Mouse (Mus musculus) kidney, adult 10 weeks (tissue): ENCODE measurements around the gene F2rl1. TPM values are rescaled to one million over a fixed set of nuclear protein-coding genes. Genes with fewer than 3 reads are reported as not detected.

Experiments
- polyA plus RNA-seq: library from polyadenylated mRNA; stranded (reverse); fragments of 350-450 nt; fragmentation: Illumina TruSeq; extraction: RNeasy Lipid Tissue Mini Kit (QIAGEN cat#74804); gene quantifications from one replicate; pipeline ENCODE4 v1.2.3, GENCODE M21; 2014; ENCODE audit warnings: low read depth, low replicate concordance

Gene F2rl1
- polyA plus RNA-seq: 17.4 TPM

DNA sequence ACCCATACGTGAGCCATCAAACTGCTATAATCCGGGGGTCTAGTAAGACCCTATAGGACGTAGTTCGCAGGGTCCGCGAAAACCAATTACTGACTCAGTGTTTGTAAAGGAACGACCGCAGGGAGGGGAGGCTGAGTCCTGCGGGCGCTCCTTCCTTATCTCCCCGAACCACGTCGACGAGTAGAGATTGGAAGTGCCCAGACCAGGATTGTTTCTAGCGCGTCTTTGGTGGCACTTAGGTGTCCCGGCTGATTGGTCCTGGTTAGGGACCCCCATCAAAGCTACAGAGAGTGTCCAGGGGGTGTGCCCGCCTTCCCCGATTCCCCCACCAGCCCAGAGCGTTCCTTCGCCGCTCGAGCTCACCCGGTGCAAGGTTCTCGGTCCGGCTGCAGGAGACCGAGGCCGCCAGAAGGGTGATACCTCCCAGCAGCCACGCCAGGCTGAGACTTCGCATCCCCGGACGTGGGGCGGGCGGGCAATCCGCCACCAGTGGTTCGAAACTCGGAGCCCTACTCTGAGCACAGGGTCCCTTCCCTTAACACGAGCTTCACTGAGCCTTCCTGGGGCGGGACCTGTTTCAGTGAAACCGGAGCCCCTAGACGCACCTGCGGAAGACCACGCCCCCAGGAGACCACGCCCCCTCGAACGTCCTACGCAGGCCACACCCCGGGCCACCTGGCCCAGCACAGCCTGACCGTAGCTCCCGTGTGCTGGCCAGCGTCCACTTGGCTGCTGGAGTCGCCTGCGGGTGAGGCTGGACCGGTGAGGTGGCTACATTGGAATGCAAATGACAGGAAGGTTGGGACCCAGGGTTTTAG is at the start of gene F2rl1:
F2rl1 (minus strand) TSS at position 554 of the 818 bp plus-strand sequence.

DNA sequence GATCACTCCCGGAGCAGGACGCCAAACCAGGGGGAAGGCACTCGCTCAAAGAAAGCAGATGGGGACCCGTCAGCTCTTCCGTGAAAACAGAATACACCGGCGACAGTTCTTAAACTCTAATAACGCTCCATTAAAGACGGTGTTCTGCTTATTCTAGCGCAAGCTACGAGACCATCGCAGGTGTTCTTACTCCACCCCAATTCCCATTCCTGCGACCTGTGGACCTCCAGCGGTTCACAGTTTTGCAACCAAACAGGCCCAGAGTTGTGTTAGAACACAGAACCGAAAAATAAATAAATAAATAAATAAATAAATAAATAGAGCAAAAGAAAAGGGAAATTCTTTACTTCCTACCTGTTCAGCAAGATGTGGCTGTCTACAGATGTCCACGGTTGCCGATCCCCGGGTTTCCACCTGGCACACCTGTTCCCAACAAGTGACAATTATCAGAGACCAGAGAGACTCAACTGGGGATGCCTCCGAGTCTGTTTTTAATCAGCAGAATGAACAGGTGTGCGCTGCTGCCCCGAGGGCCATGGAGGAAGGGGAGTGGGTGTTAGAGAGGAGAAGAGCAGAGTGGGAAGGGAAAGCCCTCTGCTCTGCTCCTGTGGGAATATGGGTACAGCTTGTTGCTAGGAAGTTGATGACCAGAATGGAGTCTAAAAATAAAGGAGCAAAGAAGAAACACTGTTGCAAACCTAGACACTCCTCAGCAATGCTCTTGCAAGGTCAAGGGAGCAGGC is 46.2 kb downstream of the F2rl1 start, which contains the start of gene S100z:
S100z (minus strand) TSS at position 51 of the 743 bp plus-strand sequence.

Other genes starting within 250 kb of the F2rl1 start
- 26.7 TPM for gene Zbed3, start 201.6 kb downstream of the F2rl1 start, polyA plus RNA-seq
- gene Aggf1, start 149.9 kb downstream of the F2rl1 start, polyA plus RNA-seq: 28.0 TPM
- not detected for gene Crhbp, start 80.3 kb downstream of the F2rl1 start, polyA plus RNA-seq
- not detected for gene S100z, start 46.5 kb downstream of the F2rl1 start, polyA plus RNA-seq
- 115 TPM for gene F2r, start 93.3 kb upstream of the F2rl1 start, polyA plus RNA-seq
- gene F2rl2, start 171.6 kb upstream of the F2rl1 start, polyA plus RNA-seq: 0.16 TPM